Mouse (Mus musculus) liver, embryonic 16.5 days (tissue): ENCODE results near the gene 4933411K16Rik. TPM values are rescaled to one million over a fixed set of nuclear protein-coding genes. Genes with fewer than 3 reads are reported as not detected.

Experiments
- ATAC-seq: fragments of 200-750 bp; cut with Nextera tagmentation; 2 replicates; pipeline ENCODE4 v1.8.0; 2017; ENCODE audit warnings: low read depth, mild to moderate bottlenecking, moderate number of reproducible peaks, moderate library complexity
- H3K27ac ChIP-seq: fragments of 300-500 bp; sonication (generic); 2 replicates; pipeline ENCODE4 v1.5.1; 2014; ENCODE audit warnings: mild to moderate bottlenecking, low read length
- H3K27me3 ChIP-seq: fragments of 300-500 bp; sonication (generic); 2 replicates; pipeline ENCODE4 v1.6.1; 2014; ENCODE audit warnings: low read depth, low read length, mixed read lengths; ENCODE audit not compliant: control insufficient read depth, insufficient read depth
- H3K36me3 ChIP-seq: fragments of 300-500 bp; sonication (generic); 2 replicates; pipeline ENCODE4 v1.6.1; 2014; ENCODE audit warnings: mild to moderate bottlenecking; ENCODE audit not compliant: control insufficient read depth, insufficient read depth
- H3K4me1 ChIP-seq: fragments of 300-500 bp; sonication (generic); 2 replicates; pipeline ENCODE4 v1.6.1; 2014; ENCODE audit warnings: low read depth, low read length, mixed read lengths; ENCODE audit not compliant: control insufficient read depth
- H3K4me2 ChIP-seq: fragments of 300-500 bp; sonication (generic); 2 replicates; pipeline ENCODE4 v1.6.1; 2014; ENCODE audit warnings: low read depth, low read length, mixed read lengths
- H3K4me3 ChIP-seq: fragments of 300-500 bp; sonication (generic); 2 replicates; pipeline ENCODE4 v1.5.1; 2014; ENCODE audit warnings: low read depth, mild to moderate bottlenecking, low read length
- H3K9ac ChIP-seq: fragments of 300-500 bp; sonication (generic); 2 replicates; pipeline ENCODE4 v1.6.1; 2014; ENCODE audit warnings: low read depth, low read length
- H3K9me3 ChIP-seq: fragments of 300-500 bp; sonication (generic); replicated peaks from 2 replicates; pipeline ENCODE4 v1.6.1; 2016; ENCODE audit warnings: low read length; ENCODE audit not compliant: control insufficient read depth
- WGBS: fragments of 180-500 bp; shearing (Covaris S2); extraction: QIAGEN DNeasy Blood & Tissue Kit; methylation state at CpG from one replicate; pipeline ENCODE4 v1.1.7; 2014; ENCODE audit not compliant: insufficient replicate concordance; 5-methylcytosine and 5-hydroxymethylcytosine counted together
- polyA plus RNA-seq: library from polyadenylated mRNA; unstranded; fragments of >200 nt; fragmentation: Nextera tagmentation; extraction: Ambion mirVana; gene quantifications from 2 replicates; pipeline ENCODE4 v1.2.1, GENCODE M21; 2015

Gene 4933411K16Rik
- polyA plus RNA-seq, 1 experiment from 2014 or later: 0.35 TPM

DNA sequence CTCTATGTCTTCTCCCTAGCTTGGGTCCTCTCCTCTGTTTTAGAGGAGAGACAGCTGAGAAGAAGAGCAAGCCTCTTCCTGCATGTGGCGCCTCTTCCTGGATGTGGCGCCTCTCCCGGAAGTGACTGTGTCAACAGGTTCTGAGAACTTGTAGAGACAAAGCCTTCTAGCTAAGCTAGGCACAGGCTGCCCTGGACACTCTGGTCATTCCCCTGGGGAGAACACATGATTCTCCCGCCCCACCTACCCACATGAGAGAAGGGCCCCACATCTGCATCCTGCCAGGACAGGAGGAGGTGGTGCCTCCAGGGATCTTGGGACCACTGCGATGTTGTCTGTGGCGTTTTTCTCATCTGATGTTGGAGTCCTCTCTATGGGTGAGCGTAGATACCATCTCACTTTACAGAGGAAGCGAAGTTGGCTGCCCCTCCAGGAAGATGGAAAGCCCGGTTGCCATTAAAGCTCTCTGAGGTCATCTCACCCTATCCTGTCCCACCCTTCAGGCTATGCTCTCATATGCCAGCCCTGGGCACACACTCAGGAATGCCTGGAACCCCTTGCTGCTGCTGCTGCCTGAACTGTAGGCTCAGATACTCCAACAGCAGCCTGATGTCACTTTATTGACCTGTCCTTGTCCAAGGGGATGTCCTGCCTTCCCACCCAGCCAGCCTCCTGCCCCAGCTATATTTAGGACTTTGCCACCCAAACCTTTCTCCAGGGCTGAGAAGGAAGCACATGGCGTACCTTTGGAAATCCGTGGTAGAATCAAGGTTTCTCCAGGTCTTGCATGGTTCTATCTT is 16.6 kb downstream of the 4933411K16Rik start:
- H3K36me3 ChIP-seq: no peaks in the 10 kb centered on the region
- no peak for ATAC-seq
- no peaks in the 10 kb centered on the region for H3K9me3 ChIP-seq
- no peak overlapping the region for H3K4me2 ChIP-seq
- H3K4me1 ChIP-seq: no peaks in the 10 kb centered on the region
- 56% methylated on average over 11 of the region's 11 CpGs for WGBS
- H3K9ac ChIP-seq: no peak overlapping the region
- no peak overlapping the region for H3K27ac ChIP-seq
- no peak overlapping the region for H3K4me3 ChIP-seq
- H3K27me3 ChIP-seq: no peaks in the 10 kb centered on the region

DNA sequence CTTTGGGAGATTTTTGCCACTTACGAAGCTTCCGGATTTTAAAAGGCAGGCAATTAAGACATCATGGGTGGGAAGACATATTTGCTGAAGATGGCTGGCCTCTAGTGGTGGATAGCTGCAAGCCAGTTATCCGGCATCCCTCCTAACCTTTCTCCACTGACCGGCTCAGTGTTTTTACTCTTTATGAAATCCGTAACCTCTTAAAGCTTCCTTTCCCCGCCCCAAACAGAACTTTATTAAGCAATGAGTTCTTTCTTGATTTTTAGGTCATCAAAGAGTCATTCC is 17.1 kb downstream of the 4933411K16Rik start:
- H3K27ac ChIP-seq: no peak overlapping the region
- ATAC-seq: no peak
- no peak overlapping the region for H3K9ac ChIP-seq
- H3K36me3 ChIP-seq: no peaks in the 10 kb centered on the region
- H3K4me1 ChIP-seq: no peaks in the 10 kb centered on the region
- 69% methylated on average over 6 of the region's 6 CpGs for WGBS
- no peaks in the 10 kb centered on the region for H3K27me3 ChIP-seq
- H3K4me3 ChIP-seq: no peak overlapping the region
- no peaks in the 10 kb centered on the region for H3K9me3 ChIP-seq
- no peak overlapping the region for H3K4me2 ChIP-seq

DNA sequence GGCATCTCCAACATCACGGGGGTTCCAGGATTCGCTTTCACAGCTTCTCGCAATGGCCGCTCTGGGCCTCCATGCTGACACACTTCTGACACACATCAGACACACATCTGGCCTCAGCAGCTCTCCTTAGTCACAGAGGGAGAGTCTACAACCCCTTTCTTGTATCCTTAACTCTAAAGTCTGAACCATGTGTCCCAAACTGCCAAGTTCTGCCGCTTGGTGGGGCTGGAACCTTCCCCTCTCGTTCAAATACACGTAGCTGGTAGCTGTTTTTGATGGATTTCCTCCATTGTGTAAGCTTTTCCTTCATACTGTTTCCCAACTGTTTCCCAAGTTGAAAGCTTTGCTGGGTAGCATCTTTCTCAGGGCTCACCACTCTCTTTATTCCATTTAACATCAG is 19.2 kb downstream of the 4933411K16Rik start:
- Histone ChIP-seq H3K27ac (peak overlapping the region; percentile 8), H3K36me3 (no peaks in the 10 kb centered on the region), H3K4me1 (no peaks in the 10 kb centered on the region), H3K27me3 (no peaks in the 10 kb centered on the region), H3K9ac (no peak overlapping the region), H3K4me2 (no peak overlapping the region), H3K9me3 (no peaks in the 10 kb centered on the region), H3K4me3 (no peak overlapping the region)
- 64% methylated on average over 7 of the region's 7 CpGs for WGBS
- ATAC-seq: no peak

DNA sequence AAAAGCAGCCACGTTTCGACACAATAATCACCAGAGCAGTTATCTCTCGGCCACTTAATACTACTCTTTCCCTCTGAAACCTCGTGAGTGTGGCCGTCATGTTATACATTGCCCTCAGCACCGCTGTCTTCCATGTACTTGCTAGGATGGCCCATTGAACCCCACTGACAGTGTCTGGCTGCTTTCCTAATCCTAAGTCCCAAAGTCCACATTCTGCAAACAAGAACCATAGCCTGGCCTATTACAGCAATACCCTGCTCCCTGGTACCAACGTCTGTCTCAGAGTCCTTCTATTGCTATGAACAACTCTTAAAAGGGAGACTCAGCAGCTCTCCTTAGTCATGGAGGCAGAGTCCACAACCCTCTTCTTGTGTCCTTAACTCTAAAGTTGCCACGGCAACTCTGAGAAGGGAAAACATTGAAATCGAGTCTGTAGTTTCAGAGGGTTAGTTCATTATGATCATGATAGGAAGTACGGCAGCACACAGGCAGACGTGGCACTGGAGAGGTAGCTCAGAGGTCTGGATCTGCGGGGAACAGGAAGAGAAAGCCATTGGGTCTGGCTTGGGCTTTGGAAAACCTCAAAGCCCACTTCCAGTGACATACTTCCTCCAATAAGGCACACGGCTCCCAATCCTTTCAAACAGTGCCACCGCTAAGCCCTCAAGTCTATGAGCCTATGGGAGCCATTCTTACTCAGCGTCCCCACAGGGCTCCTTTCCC is 20.0 kb downstream of the 4933411K16Rik start:
- H3K9ac ChIP-seq: peak overlapping the region; percentile 28; the same call in 1 of the 2 replicates
- WGBS: 61% methylated on average over 15 of the region's 15 CpGs
- peak overlapping the region; percentile 83 for H3K27ac ChIP-seq
- H3K4me2 ChIP-seq: no peak overlapping the region
- H3K9me3 ChIP-seq: no peaks in the 10 kb centered on the region
- no peaks in the 10 kb centered on the region for H3K4me1 ChIP-seq
- no peaks in the 10 kb centered on the region for H3K36me3 ChIP-seq
- H3K4me3 ChIP-seq: no peak overlapping the region
- peak; percentile 87 for ATAC-seq
- no peaks in the 10 kb centered on the region for H3K27me3 ChIP-seq

DNA sequence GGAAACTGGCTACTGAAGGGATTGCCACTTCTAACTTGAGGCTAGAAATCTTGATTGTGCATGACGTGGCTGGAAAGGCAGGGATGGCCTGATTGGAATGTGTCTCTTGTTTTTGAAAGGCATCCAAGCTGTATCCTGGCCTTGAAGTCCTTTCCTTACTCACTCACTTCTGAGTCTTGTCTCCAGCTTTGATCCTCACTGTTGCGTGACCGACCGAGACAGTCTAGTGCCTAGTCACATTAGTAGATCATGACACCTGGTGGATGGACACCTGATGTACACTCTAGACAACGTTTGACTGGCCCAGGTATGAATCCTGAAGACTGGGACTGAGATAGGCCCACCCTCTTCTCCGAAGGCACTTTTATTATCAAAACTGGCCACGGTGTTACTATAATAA is 20.8 kb downstream of the 4933411K16Rik start:
- peak overlapping the region; percentile 83 for H3K27ac ChIP-seq
- H3K4me3 ChIP-seq: no peak overlapping the region
- H3K9ac ChIP-seq: no peak overlapping the region
- no peaks in the 10 kb centered on the region for H3K4me1 ChIP-seq
- H3K4me2 ChIP-seq: no peak overlapping the region
- H3K36me3 ChIP-seq: no peaks in the 10 kb centered on the region
- no peaks in the 10 kb centered on the region for H3K27me3 ChIP-seq
- WGBS: 65% methylated on average over 7 of the region's 7 CpGs
- no peaks in the 10 kb centered on the region for H3K9me3 ChIP-seq
- ATAC-seq: no peak

DNA sequence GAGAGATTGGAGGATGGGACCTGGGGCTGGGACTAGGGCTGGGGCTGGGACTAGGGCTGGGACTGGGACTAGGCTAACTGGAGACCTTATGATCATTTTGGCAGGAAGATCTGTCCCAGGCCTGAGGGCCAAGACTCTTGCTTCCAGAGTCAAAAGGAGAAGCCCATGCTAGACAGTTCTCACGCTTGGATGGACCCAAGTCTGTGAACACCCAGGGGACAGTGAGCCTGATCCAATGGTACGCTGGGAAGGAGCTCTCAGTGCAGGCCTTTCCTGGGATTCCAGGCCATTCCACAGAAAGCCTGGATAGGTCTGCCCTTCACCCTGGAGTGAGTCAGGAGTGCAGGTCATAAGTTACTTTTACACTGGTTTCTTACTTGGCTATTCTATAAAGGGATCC is 23.0 kb downstream of the 4933411K16Rik start:
- 63% methylated on average over 2 of the region's 2 CpGs for WGBS
- no peaks in the 10 kb centered on the region for H3K4me1 ChIP-seq
- H3K4me2 ChIP-seq: no peak overlapping the region
- H3K4me3 ChIP-seq: no peak overlapping the region
- H3K9ac ChIP-seq: no peak overlapping the region
- H3K27ac ChIP-seq: no peak overlapping the region
- H3K27me3 ChIP-seq: no peaks in the 10 kb centered on the region
- H3K36me3 ChIP-seq: no peaks in the 10 kb centered on the region
- ATAC-seq: no peak
- no peaks in the 10 kb centered on the region for H3K9me3 ChIP-seq

DNA sequence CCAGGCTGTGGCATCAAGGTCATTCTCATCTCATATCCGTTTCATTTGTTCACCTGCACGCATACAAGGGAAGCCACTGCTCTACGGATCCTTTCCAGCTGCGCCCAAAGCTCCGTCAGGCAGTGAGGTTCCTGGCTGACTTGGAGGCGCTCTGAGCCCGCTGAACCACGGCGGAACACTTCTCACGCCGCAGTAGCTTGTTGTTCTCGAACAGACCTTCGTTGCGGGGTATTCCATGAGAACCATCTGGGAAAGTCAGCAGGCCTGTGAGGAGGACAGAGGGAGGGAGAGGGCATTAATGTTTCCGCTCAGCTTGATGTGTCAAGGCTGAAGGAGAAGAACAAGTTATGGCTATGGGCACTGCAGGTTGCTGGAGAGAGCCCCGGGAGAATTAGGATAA is 23.9 kb downstream of the 4933411K16Rik start:
- no peak overlapping the region for H3K4me3 ChIP-seq

DNA sequence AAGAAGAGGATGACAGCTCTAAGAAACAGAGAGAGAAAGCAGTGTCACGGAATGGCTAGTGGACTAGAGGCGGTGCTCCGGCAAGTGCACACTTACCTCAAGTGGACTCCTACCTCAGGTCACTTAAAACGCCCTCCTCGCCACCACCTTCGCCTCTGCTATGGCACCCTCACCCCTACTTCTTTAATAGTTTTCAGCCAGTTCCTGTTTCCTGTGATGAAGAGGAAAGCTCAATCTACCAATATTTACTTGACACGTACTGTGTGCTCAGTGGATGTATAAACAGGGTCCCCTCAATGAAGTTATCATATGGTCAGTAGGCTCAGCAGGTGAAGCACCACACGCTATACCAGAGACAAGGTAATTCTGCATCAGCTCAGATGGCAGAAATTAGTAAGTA is 26.5 kb downstream of the 4933411K16Rik start:
- H3K27ac ChIP-seq: no peak overlapping the region
- no peak for ATAC-seq
- H3K9me3 ChIP-seq: no peaks in the 10 kb centered on the region
- H3K4me3 ChIP-seq: no peak overlapping the region
- H3K36me3 ChIP-seq: no peaks in the 10 kb centered on the region
- H3K9ac ChIP-seq: no peak overlapping the region
- H3K4me2 ChIP-seq: no peak overlapping the region
- no peaks in the 10 kb centered on the region for H3K27me3 ChIP-seq
- WGBS: 82% methylated on average over 8 of the region's 8 CpGs
- H3K4me1 ChIP-seq: no peaks in the 10 kb centered on the region

More for the DNA sequence above, 23.9 kb downstream of the 4933411K16Rik start:
- WGBS: 81% methylated on average over 16 of the region's 16 CpGs
- H3K4me1 ChIP-seq: no peaks in the 10 kb centered on the region
- H3K27ac ChIP-seq: no peak overlapping the region
- no peaks in the 10 kb centered on the region for H3K36me3 ChIP-seq
- ATAC-seq: no peak
- no peaks in the 10 kb centered on the region for H3K27me3 ChIP-seq
- H3K4me2 ChIP-seq: no peak overlapping the region
- H3K9me3 ChIP-seq: no peaks in the 10 kb centered on the region
- H3K9ac ChIP-seq: no peak overlapping the region

DNA sequence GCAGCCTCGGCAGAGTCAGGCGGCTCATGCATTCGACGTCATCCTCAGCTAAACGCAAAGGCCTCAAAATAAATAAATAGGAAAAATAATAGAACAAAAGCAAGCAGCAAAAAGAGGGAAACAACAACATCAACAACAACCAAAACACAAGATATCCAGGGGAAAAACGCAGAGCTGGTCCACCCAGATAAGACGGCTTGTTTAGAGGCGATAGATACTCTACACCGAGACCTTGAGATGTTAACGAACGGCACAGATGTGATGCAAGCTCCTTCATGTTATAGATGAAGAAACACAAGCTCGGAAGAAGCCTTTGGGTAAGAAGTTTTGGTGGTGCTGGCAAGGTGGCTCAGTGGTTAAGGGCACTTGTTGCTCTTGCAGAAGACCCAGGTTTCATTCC is 27.0 kb downstream of the 4933411K16Rik start:
- Histone ChIP-seq H3K27ac (no peak overlapping the region), H3K4me2 (no peak overlapping the region)
- WGBS: 70% methylated on average over 12 of the region's 12 CpGs

More for the DNA sequence above, 27.0 kb downstream of the 4933411K16Rik start:
- H3K9me3 ChIP-seq: no peaks in the 10 kb centered on the region
- H3K36me3 ChIP-seq: no peaks in the 10 kb centered on the region
- H3K4me1 ChIP-seq: no peaks in the 10 kb centered on the region
- H3K9ac ChIP-seq: no peak overlapping the region
- H3K4me3 ChIP-seq: no peak overlapping the region
- H3K27me3 ChIP-seq: no peaks in the 10 kb centered on the region
- no peak for ATAC-seq
